Mouse (Mus musculus): Measurements from ENCODE around the gene Tctn1. TPM values are rescaled to one million over a fixed set of nuclear protein-coding genes. Genes with fewer than 3 reads are reported as not detected.
"Not testable (repeated sequence)": the region's sequence is repeated elsewhere in the genome, so short reads cannot be mapped to it uniquely, and the experiment has no call there.

Gene Tctn1
- total and polyA plus RNA-seq, 2 experiments = 1.6 to 5.9 TPM

- H3K9ac ChIP-seq (ENCODE audit: low read depth, low read length) = no peak overlapping the region
- no peak overlapping the region for H3K27ac ChIP-seq (replicated peaks; ENCODE audit: insufficient read depth, low read depth, low read length)
- DNase-seq (ENCODE audit: extremely low read depth, low read depth, low spot score) = peak; percentile 16
- TF ChIP-seq POLR2A (IDR thresholded peaks at IDR 0.05; ENCODE audit: extremely low read depth, insufficient read depth, low read length) (no peak), CTCF (IDR thresholded peaks at IDR 0.05; ENCODE audit: low read depth, low read length) (no peak)
- no peaks in the 10 kb centered on the region for H3K79me2 ChIP-seq (ENCODE audit: control insufficient read depth, insufficient read depth, low read length)
- 60% methylated on average over 18 of the region's 18 CpGs for WGBS
- H3K4me3 ChIP-seq (ENCODE audit: insufficient read depth, low read depth, low read length) = no peak overlapping the region
- no peaks in the 10 kb centered on the region for H3K27me3 ChIP-seq (ENCODE audit: control insufficient read depth, insufficient read depth, low read length)
- H3K36me3 ChIP-seq (ENCODE audit: control insufficient read depth, insufficient read depth, low read length) = no peaks in the 10 kb centered on the region
- no peaks in the 10 kb centered on the region for H3K4me1 ChIP-seq (ENCODE audit: control insufficient read depth, insufficient read depth, low read length)
These were observed 44.3 kb downstream of the Tctn1 start for GRCm38 (mm10) chr5:122219655-122220629.

- Histone ChIP-seq H3K27ac (replicated peaks; ENCODE audit: insufficient read depth, low read depth, low read length) (no peak overlapping the region), H3K36me3 (ENCODE audit: control insufficient read depth, insufficient read depth, low read length) (no peaks in the 10 kb centered on the region), H3K27me3 (ENCODE audit: control insufficient read depth, insufficient read depth, low read length) (no peaks in the 10 kb centered on the region), H3K4me3 (ENCODE audit: insufficient read depth, low read depth, low read length) (no peak overlapping the region), H3K79me2 (ENCODE audit: control insufficient read depth, insufficient read depth, low read length) (no peaks in the 10 kb centered on the region), H3K4me1 (ENCODE audit: control insufficient read depth, insufficient read depth, low read length) (no peaks in the 10 kb centered on the region), H3K9ac (ENCODE audit: low read depth, low read length) (no peak overlapping the region)
- WGBS = 82% methylated on average over 7 of the region's 7 CpGs
- no peak for TF ChIP-seq CTCF (IDR thresholded peaks at IDR 0.05; ENCODE audit: low read depth, low read length)
- no peak for TF ChIP-seq POLR2A (IDR thresholded peaks at IDR 0.05; ENCODE audit: extremely low read depth, insufficient read depth, low read length)
- no peak for DNase-seq (ENCODE audit: extremely low read depth, low read depth, low spot score)
These were observed 45.3 kb downstream of the Tctn1 start for GRCm38 (mm10) chr5:122218928-122219327.

GRCm38 (mm10) chr5:122218109-122218905, 46.0 kb downstream of the Tctn1 start:
- H3K27me3 ChIP-seq (ENCODE audit: control insufficient read depth, insufficient read depth, low read length) = no peaks in the 10 kb centered on the region
- TF ChIP-seq POLR2A (IDR thresholded peaks at IDR 0.05; ENCODE audit: extremely low read depth, insufficient read depth, low read length) (no peak), CTCF (IDR thresholded peaks at IDR 0.05; ENCODE audit: low read depth, low read length) (no peak)
- H3K79me2 ChIP-seq (ENCODE audit: control insufficient read depth, insufficient read depth, low read length) = no peaks in the 10 kb centered on the region
- no peak overlapping the region for H3K9ac ChIP-seq (ENCODE audit: low read depth, low read length)
- DNase-seq (ENCODE audit: extremely low read depth, low read depth, low spot score) = no peak
- 86% methylated on average over 12 of the region's 12 CpGs for WGBS
- no peaks in the 10 kb centered on the region for H3K4me1 ChIP-seq (ENCODE audit: control insufficient read depth, insufficient read depth, low read length)
- no peak overlapping the region for H3K4me3 ChIP-seq (ENCODE audit: insufficient read depth, low read depth, low read length)
- H3K36me3 ChIP-seq (ENCODE audit: control insufficient read depth, insufficient read depth, low read length) = no peaks in the 10 kb centered on the region
- H3K27ac ChIP-seq (replicated peaks; ENCODE audit: insufficient read depth, low read depth, low read length) = no peak overlapping the region

- no peaks in the 10 kb centered on the region for H3K4me1 ChIP-seq (ENCODE audit: control insufficient read depth, insufficient read depth, low read length)
- H3K79me2 ChIP-seq (ENCODE audit: control insufficient read depth, insufficient read depth, low read length) = no peaks in the 10 kb centered on the region
- WGBS = 96% methylated on average over 6 of the region's 6 CpGs
- no peak for DNase-seq (ENCODE audit: extremely low read depth, low read depth, low spot score)
- TF ChIP-seq CTCF (IDR thresholded peaks at IDR 0.05; ENCODE audit: low read depth, low read length) = no peak
- no peak for TF ChIP-seq POLR2A (IDR thresholded peaks at IDR 0.05; ENCODE audit: extremely low read depth, insufficient read depth, low read length)
- no peak overlapping the region for H3K9ac ChIP-seq (ENCODE audit: low read depth, low read length)
- H3K27ac ChIP-seq (replicated peaks; ENCODE audit: insufficient read depth, low read depth, low read length) = no peak overlapping the region
- no peaks in the 10 kb centered on the region for H3K36me3 ChIP-seq (ENCODE audit: control insufficient read depth, insufficient read depth, low read length)
- no peaks in the 10 kb centered on the region for H3K27me3 ChIP-seq (ENCODE audit: control insufficient read depth, insufficient read depth, low read length)
- H3K4me3 ChIP-seq (ENCODE audit: insufficient read depth, low read depth, low read length) = no peak overlapping the region
These were observed 46.6 kb downstream of the Tctn1 start for GRCm38 (mm10) chr5:122217636-122218035.

GRCm38 (mm10) chr5:122213861-122214260, 50.4 kb downstream of the Tctn1 start:
- Histone ChIP-seq H3K36me3 (ENCODE audit: control insufficient read depth, insufficient read depth, low read length) (no peaks in the 10 kb centered on the region), H3K79me2 (ENCODE audit: control insufficient read depth, insufficient read depth, low read length) (no peaks in the 10 kb centered on the region), H3K27ac (replicated peaks; ENCODE audit: insufficient read depth, low read depth, low read length) (no peak overlapping the region), H3K27me3 (ENCODE audit: control insufficient read depth, insufficient read depth, low read length) (no peaks in the 10 kb centered on the region), H3K4me1 (ENCODE audit: control insufficient read depth, insufficient read depth, low read length) (no peaks in the 10 kb centered on the region), H3K9ac (ENCODE audit: low read depth, low read length) (no peak overlapping the region), H3K4me3 (ENCODE audit: insufficient read depth, low read depth, low read length) (no peak overlapping the region)
- TF ChIP-seq CTCF (IDR thresholded peaks at IDR 0.05; ENCODE audit: low read depth, low read length) (no peak), POLR2A (IDR thresholded peaks at IDR 0.05; ENCODE audit: extremely low read depth, insufficient read depth, low read length) (no peak)
- DNase-seq (ENCODE audit: extremely low read depth, low read depth, low spot score) = no peak
- 95% methylated on average over 6 of the region's 6 CpGs for WGBS

- not testable (repeated sequence) for DNase-seq (ENCODE audit: extremely low read depth, low read depth, low spot score); H3K36me3 ChIP-seq (ENCODE audit: control insufficient read depth, insufficient read depth, low read length); H3K9ac ChIP-seq (ENCODE audit: low read depth, low read length); H3K4me3 ChIP-seq (ENCODE audit: insufficient read depth, low read depth, low read length); H3K4me1 ChIP-seq (ENCODE audit: control insufficient read depth, insufficient read depth, low read length); H3K27ac ChIP-seq (replicated peaks; ENCODE audit: insufficient read depth, low read depth, low read length); H3K79me2 ChIP-seq (ENCODE audit: control insufficient read depth, insufficient read depth, low read length); H3K27me3 ChIP-seq (ENCODE audit: control insufficient read depth, insufficient read depth, low read length)
- WGBS = 100% methylated on average over 1 of the region's 1 CpGs
These were observed 51.4 kb downstream of the Tctn1 start for GRCm38 (mm10) chr5:122212820-122213219.

Measured in liver, adult 2 months (tissue).